Mouse (Mus musculus) CH12.LX (cell line): ENCODE results near the gene Lmx1a. TPM values are rescaled to one million over a fixed set of nuclear protein-coding genes. Genes with fewer than 3 reads are reported as not detected.

Source experiments
- DNase-seq: peaks from one replicate; pipeline ENCODE4 v3.0.0-alpha.2; 2013; ENCODE audit errors: extremely low read depth
- H3K27ac ChIP-seq: 2 replicates; pipeline ENCODE4 v1.5.1; 2012; ENCODE audit warnings: low read depth, mild to moderate bottlenecking, control low read depth, moderate library complexity; ENCODE audit not compliant: insufficient read depth
- H3K27me3 ChIP-seq: replicated peaks from 2 replicates; pipeline ENCODE3; 2012; ENCODE audit warnings: inconsistent platforms
- H3K36me3 ChIP-seq, 2 experiments: replicated peaks in 1 of 2; 2 replicates each; pipeline versions ENCODE3 to v1.6.1; 2012; ENCODE audit warnings: inconsistent platforms in 1 of 2, low read length in 1 of 2, mild to moderate bottlenecking in 1 of 2, mixed read lengths in 1 of 2, moderate library complexity in 1 of 2; ENCODE audit not compliant: control insufficient read depth in 1 of 2, insufficient read depth in 1 of 2
- H3K4me1 ChIP-seq, 2 experiments: 2 replicates each; pipeline ENCODE4 v1.6.1; 2012; ENCODE audit warnings: inconsistent platforms in 1 of 2, moderate library complexity in 1 of 2; ENCODE audit not compliant: insufficient read depth in 2 of 2, control insufficient read depth in 1 of 2
- H3K4me2 ChIP-seq: 2 replicates; pipeline ENCODE4 v1.6.1; 2012; ENCODE audit warnings: low read depth, mild to moderate bottlenecking, control low read depth; ENCODE audit not compliant: poor library complexity, insufficient read depth, severe bottlenecking
- H3K4me3 ChIP-seq, 3 experiments: fragments of 150-350 bp in 1 of 3; sonication (generic) in 1 of 3; replicated peaks in 1 of 3; 2 replicates each; pipeline versions ENCODE3 to v1.5.1; 2011 to 2012; ENCODE audit warnings: low read depth in 2 of 3, low read length in 2 of 3, mild to moderate bottlenecking in 2 of 3, moderate library complexity in 2 of 3, control low read depth in 1 of 3, improper control_type of control experiment in 1 of 3, inconsistent platforms in 1 of 3, mixed read lengths in 1 of 3; ENCODE audit not compliant: poor library complexity in 1 of 3
- H3K79me2 ChIP-seq: replicated peaks from 2 replicates; pipeline ENCODE4 v1.6.1; 2012; ENCODE audit warnings: mild to moderate bottlenecking, moderate library complexity; ENCODE audit not compliant: control insufficient read depth, poor library complexity, insufficient read depth, severe bottlenecking; ENCODE audit errors: extremely low read depth
- H3K9ac ChIP-seq: 2 replicates; pipeline ENCODE4 v1.6.1; 2012; ENCODE audit warnings: low read depth, mild to moderate bottlenecking, control low read depth, moderate library complexity; ENCODE audit not compliant: insufficient read depth
- H3K9me3 ChIP-seq: replicated peaks from 2 replicates; pipeline ENCODE3; 2012; ENCODE audit warnings: low read length, inconsistent platforms, mixed read lengths
- BHLHE40 ChIP-seq: IDR thresholded peaks from 2 replicates; pipeline ENCODE4 v1.6.1; 2011; ENCODE audit warnings: mild to moderate bottlenecking, low read depth, low read length, improper control_type of control experiment
- CHD1 ChIP-seq: IDR thresholded peaks from 2 replicates; pipeline ENCODE4 v1.6.1; 2012; ENCODE audit warnings: low read depth, low read length, improper control_type of control experiment, inconsistent platforms
- CTCF ChIP-seq, 2 experiments: IDR thresholded peaks in 1 of 2; conservative IDR thresholded peaks in 1 of 2; 2 replicates each; pipeline ENCODE4 v1.5.1; 2011 to 2012; ENCODE audit warnings: low read depth in 2 of 2, low read length in 2 of 2, improper control_type of control experiment in 1 of 2, inconsistent platforms in 1 of 2, mild to moderate bottlenecking in 1 of 2, moderate library complexity in 1 of 2
- EP300 ChIP-seq: IDR thresholded peaks from 2 replicates; pipeline ENCODE4 v1.6.1; 2011; ENCODE audit warnings: low read length, improper control_type of control experiment
- ETS1 ChIP-seq: conservative IDR thresholded peaks from 2 replicates; pipeline ENCODE4 v1.6.1; 2012; ENCODE audit warnings: low read depth, mild to moderate bottlenecking, inconsistent platforms, low read length, improper control_type of control experiment, moderate library complexity
- GABPA ChIP-seq: IDR thresholded peaks from 2 replicates; pipeline ENCODE4 v1.6.1; 2012; ENCODE audit warnings: low read depth, low read length, improper control_type of control experiment, inconsistent platforms; ENCODE audit not compliant: insufficient replicate concordance
- HCFC1 ChIP-seq: IDR thresholded peaks from 2 replicates; pipeline ENCODE4 v1.6.1; 2012; ENCODE audit warnings: low read depth, mild to moderate bottlenecking, inconsistent platforms, low read length, improper control_type of control experiment
- IRF4 ChIP-seq: IDR thresholded peaks from 2 replicates; pipeline ENCODE4 v1.6.1; 2014; ENCODE audit warnings: low read depth, mild to moderate bottlenecking, inconsistent platforms, low read length, improper control_type of control experiment
- JUN ChIP-seq: IDR thresholded peaks from 2 replicates; pipeline ENCODE4 v1.6.1; 2011; ENCODE audit warnings: low read depth, mild to moderate bottlenecking, low read length, improper control_type of control experiment, moderate library complexity; ENCODE audit not compliant: insufficient read depth
- JUND ChIP-seq: conservative IDR thresholded peaks from 2 replicates; pipeline ENCODE4 v1.6.1; 2011; ENCODE audit warnings: low read depth, low read length, improper control_type of control experiment
- KAT2A ChIP-seq: IDR thresholded peaks from 2 replicates; pipeline ENCODE4 v1.6.1; 2012; ENCODE audit warnings: low read length, improper control_type of control experiment, inconsistent platforms; ENCODE audit not compliant: insufficient replicate concordance
- MAFK ChIP-seq: IDR thresholded peaks from 2 replicates; pipeline ENCODE4 v1.6.1; 2011; ENCODE audit warnings: low read length, improper control_type of control experiment; ENCODE audit not compliant: insufficient replicate concordance
- MYC ChIP-seq: IDR thresholded peaks from 2 replicates; pipeline ENCODE4 v1.6.1; 2011; ENCODE audit warnings: low read depth, mild to moderate bottlenecking, improper control_type of control experiment, low read length
- NRF1 ChIP-seq: IDR thresholded peaks from 2 replicates; pipeline ENCODE4 v1.6.1; 2014; ENCODE audit warnings: low read depth, mild to moderate bottlenecking, inconsistent platforms, low read length, improper control_type of control experiment, moderate library complexity
- PAX5 ChIP-seq: IDR thresholded peaks from 2 replicates; pipeline ENCODE4 v1.6.1; 2012; ENCODE audit warnings: low read length, inconsistent platforms, mixed read lengths
- RAD21 ChIP-seq: IDR thresholded peaks from 2 replicates; pipeline ENCODE4 v1.6.1; 2011; ENCODE audit warnings: low read depth, mild to moderate bottlenecking, low read length, improper control_type of control experiment, moderate library complexity
- RCOR1 ChIP-seq: conservative IDR thresholded peaks from 2 replicates; pipeline ENCODE4 v1.6.1; 2012; ENCODE audit warnings: low read depth, mild to moderate bottlenecking, inconsistent platforms, low read length, improper control_type of control experiment
- TBP ChIP-seq: conservative IDR thresholded peaks from 2 replicates; pipeline ENCODE4 v1.6.1; 2011; ENCODE audit warnings: low read depth, low read length, improper control_type of control experiment
- TCF12 ChIP-seq: IDR thresholded peaks from 2 replicates; pipeline ENCODE4 v1.6.1; 2014; ENCODE audit warnings: low read depth, mild to moderate bottlenecking, inconsistent platforms, low read length, improper control_type of control experiment
- USF2 ChIP-seq: conservative IDR thresholded peaks from 2 replicates; pipeline ENCODE4 v1.6.1; 2011; ENCODE audit warnings: low read depth, low read length, improper control_type of control experiment
- ZKSCAN1 ChIP-seq: IDR thresholded peaks from 2 replicates; pipeline ENCODE4 v1.6.1; 2012; ENCODE audit warnings: low read depth, inconsistent platforms, low read length, improper control_type of control experiment, borderline replicate concordance
- ZMIZ1 ChIP-seq: IDR thresholded peaks from 2 replicates; pipeline ENCODE4 v1.6.1; 2012; ENCODE audit warnings: low read depth, mild to moderate bottlenecking, inconsistent platforms, low read length, improper control_type of control experiment
- ZNF384 ChIP-seq: IDR thresholded peaks from 2 replicates; pipeline ENCODE4 v1.6.1; 2012; ENCODE audit warnings: low read depth, low read length, improper control_type of control experiment, inconsistent platforms
- dilution Hi-C: fragments of 300-500 bp; cut with MboI; formaldehyde crosslinking; loops from 2 replicates; pipeline ENCODE4 v1.14.3; 2020; ENCODE audit warnings: low sequenced_read_pairs; ENCODE audit not compliant: extremely low pct_unique_long_range_greater_than_20kb, extremely low pct_ligation_motif_present
- in situ Hi-C: fragments of 300-500 bp; cut with MboI; formaldehyde crosslinking; loops from 3 replicates; pipeline ENCODE4 v1.14.3; 2019; ENCODE audit warnings: low sequenced_read_pairs, low pct_ligation_motif_present, low pct_unique_long_range_greater_than_20kb, mixed read lengths
- polyA plus RNA-seq: library from polyadenylated mRNA; unstranded; fragments of >175 nt; gene quantifications from 2 replicates; pipeline ENCODE4 v1.2.1, GENCODE M21; 2012; ENCODE audit warnings: low read depth; ENCODE audit not compliant: insufficient read length
- total RNA-seq, 2 experiments: library from RNA; depleted of rRNA; stranded (reverse); fragments of 300-350 nt in 1 of 2; fragments of >200 nt in 1 of 2; gene quantifications; 2 replicates each; pipeline ENCODE4 v1.2.3; 2012 to 2014

Lmx1a gene
- total and polyA plus RNA-seq, 3 experiments: not detected

- TF ChIP-seq BHLHE40: no peak
Measured at GRCm38 (mm10) chr1:167878354-167878753, 189.3 kb downstream of the Lmx1a start (continued).

GRCm38 (mm10) chr1:167885776-167886175, 196.7 kb downstream of the Lmx1a start:
- in situ Hi-C loops: no loop called here
- H3K9ac ChIP-seq: no peak overlapping the region
- dilution Hi-C loops: no loop called here
- no peaks in the 10 kb centered on the region for H3K36me3 ChIP-seq
- DNase-seq: no peak
- TF ChIP-seq CHD1: no peak
- no peak for TF ChIP-seq MAFK
- no peak for TF ChIP-seq EP300
- no peak for TF ChIP-seq ZNF384
- TF ChIP-seq USF2: no peak
- TF ChIP-seq GABPA: no peak
- TF ChIP-seq HCFC1: no peak
- TF ChIP-seq ZMIZ1: no peak
- no peak for TF ChIP-seq TBP
- no peak for TF ChIP-seq NRF1
- TF ChIP-seq PAX5: no peak
- no peak for TF ChIP-seq CTCF (conservative IDR thresholded peaks at IDR 0.05 in 1 of 2, IDR thresholded peaks at IDR 0.05 in 1 of 2; ENCODE audit: low read depth in 2 of 2, low read length in 2 of 2)
- no peak for TF ChIP-seq JUN
- TF ChIP-seq JUND: no peak
- no peak for TF ChIP-seq TCF12
- no peak for TF ChIP-seq RCOR1
- no peak for TF ChIP-seq KAT2A
- TF ChIP-seq, all 38 proteins: peak for 0
- Histone ChIP-seq H3K79me2 (no peaks in the 10 kb centered on the region), H3K4me1 (no peaks in the 10 kb centered on the region), H3K4me2 (no peak overlapping the region), H3K27ac (no peak overlapping the region), H3K27me3 (no peaks in the 10 kb centered on the region), H3K4me3 (no peak overlapping the region), H3K9me3 (peaks cover 78% of the 10 kb centered on the region)

GRCm38 (mm10) chr1:167888120-167888519, 199.1 kb downstream of the Lmx1a start:
- in situ Hi-C loops: no loop called here
- dilution Hi-C loops: no loop called here
- no peaks in the 10 kb centered on the region for H3K27me3 ChIP-seq

More at GRCm38 (mm10) chr1:167888120-167888519, 199.1 kb downstream of the Lmx1a start:
- Histone ChIP-seq H3K4me3 (no peak overlapping the region), H3K9ac (no peak overlapping the region), H3K27ac (no peak overlapping the region), H3K36me3 (no peaks in the 10 kb centered on the region), H3K79me2 (no peaks in the 10 kb centered on the region), H3K9me3 (peaks cover 82% of the 10 kb centered on the region), H3K4me1 (no peaks in the 10 kb centered on the region), H3K4me2 (no peak overlapping the region)
- TF ChIP-seq NRF1 (no peak), ZKSCAN1 (no peak), ZMIZ1 (no peak), ETS1 (no peak), MYC (no peak), RAD21 (no peak), IRF4 (no peak)
- DNase-seq: no peak
